Mouse (Mus musculus): ENCODE data around the gene Rcan1. TPM values are rescaled to one million over a fixed set of nuclear protein-coding genes. Genes with fewer than 3 reads are reported as not detected.

Rcan1 gene
- polyA plus RNA-seq, 1 experiment: 11.6 TPM

- Histone ChIP-seq H3K4me3 (ENCODE audit: control insufficient read depth, low read depth, low read length) (no peak overlapping the region), H3K27me3 (ENCODE audit: control insufficient read depth, insufficient read depth, low read length) (no peaks in the 10 kb centered on the region), H3K36me3 (ENCODE audit: control insufficient read depth, insufficient read depth, low read length) (no peaks in the 10 kb centered on the region), H3K27ac (ENCODE audit: control insufficient read depth, insufficient read depth, low read depth, low read length) (no peak overlapping the region), H3K4me1 (ENCODE audit: control insufficient read depth, insufficient read depth, low read length) (peaks cover 2% of the 10 kb centered on the region; the same call in 1 of the 2 replicates)
- no peak for TF ChIP-seq POLR2A (IDR thresholded peaks at IDR 0.05; ENCODE audit: control insufficient read depth, low read depth, low read length)
- TF ChIP-seq CTCF (IDR thresholded peaks at IDR 0.05; ENCODE audit: control insufficient read depth, insufficient read depth, insufficient replicate concordance, low read depth, low read length): no peak
Measured at GRCm38 (mm10) chr16:92401206-92401605, 69.5 kb downstream of the Rcan1 start.

GRCm38 (mm10) chr16:92399490-92400458 lies 70.9 kb downstream of the Rcan1 start:
- H3K36me3 ChIP-seq (ENCODE audit: control insufficient read depth, insufficient read depth, low read length): no peaks in the 10 kb centered on the region
- H3K4me3 ChIP-seq (ENCODE audit: control insufficient read depth, low read depth, low read length): peak overlapping the region; percentile 56
- no peak for TF ChIP-seq CTCF (IDR thresholded peaks at IDR 0.05; ENCODE audit: control insufficient read depth, insufficient read depth, insufficient replicate concordance, low read depth, low read length)
- TF ChIP-seq POLR2A (IDR thresholded peaks at IDR 0.05; ENCODE audit: control insufficient read depth, low read depth, low read length): peak; percentile 57
- H3K27ac ChIP-seq (ENCODE audit: control insufficient read depth, insufficient read depth, low read depth, low read length): peak overlapping the region; percentile 47
- H3K4me1 ChIP-seq (ENCODE audit: control insufficient read depth, insufficient read depth, low read length): peaks cover 2% of the 10 kb centered on the region; the same call in 1 of the 2 replicates
- H3K27me3 ChIP-seq (ENCODE audit: control insufficient read depth, insufficient read depth, low read length): no peaks in the 10 kb centered on the region

- TF ChIP-seq CTCF (IDR thresholded peaks at IDR 0.05; ENCODE audit: control insufficient read depth, insufficient read depth, insufficient replicate concordance, low read depth, low read length): no peak
- TF ChIP-seq POLR2A (IDR thresholded peaks at IDR 0.05; ENCODE audit: control insufficient read depth, low read depth, low read length): no peak
- Histone ChIP-seq H3K27me3 (ENCODE audit: control insufficient read depth, insufficient read depth, low read length) (no peaks in the 10 kb centered on the region), H3K4me1 (ENCODE audit: control insufficient read depth, insufficient read depth, low read length) (peaks cover 2% of the 10 kb centered on the region; the same call in 1 of the 2 replicates), H3K4me3 (ENCODE audit: control insufficient read depth, low read depth, low read length) (no peak overlapping the region; the same call in 1 of the 2 replicates), H3K27ac (ENCODE audit: control insufficient read depth, insufficient read depth, low read depth, low read length) (peak overlapping the region; percentile 64), H3K36me3 (ENCODE audit: control insufficient read depth, insufficient read depth, low read length) (no peaks in the 10 kb centered on the region)
Measured at GRCm38 (mm10) chr16:92398574-92399118, 72.0 kb downstream of the Rcan1 start.

GRCm38 (mm10) chr16:92397745-92398573 lies 72.7 kb downstream of the Rcan1 start:
- peak overlapping the region; percentile 64 for H3K27ac ChIP-seq (ENCODE audit: control insufficient read depth, insufficient read depth, low read depth, low read length)
- H3K4me1 ChIP-seq (ENCODE audit: control insufficient read depth, insufficient read depth, low read length): peaks cover 2% of the 10 kb centered on the region; the same call in 1 of the 2 replicates
- no peaks in the 10 kb centered on the region for H3K27me3 ChIP-seq (ENCODE audit: control insufficient read depth, insufficient read depth, low read length)
- TF ChIP-seq POLR2A (IDR thresholded peaks at IDR 0.05; ENCODE audit: control insufficient read depth, low read depth, low read length) (no peak), CTCF (IDR thresholded peaks at IDR 0.05; ENCODE audit: control insufficient read depth, insufficient read depth, insufficient replicate concordance, low read depth, low read length) (no peak)
- H3K4me3 ChIP-seq (ENCODE audit: control insufficient read depth, low read depth, low read length): no peak overlapping the region
- H3K36me3 ChIP-seq (ENCODE audit: control insufficient read depth, insufficient read depth, low read length): no peaks in the 10 kb centered on the region

- peaks cover 2% of the 10 kb centered on the region; the same call in 1 of the 2 replicates for H3K4me1 ChIP-seq (ENCODE audit: control insufficient read depth, insufficient read depth, low read length)
- TF ChIP-seq CTCF (IDR thresholded peaks at IDR 0.05; ENCODE audit: control insufficient read depth, insufficient read depth, insufficient replicate concordance, low read depth, low read length) (no peak), POLR2A (IDR thresholded peaks at IDR 0.05; ENCODE audit: control insufficient read depth, low read depth, low read length) (no peak)
- H3K27me3 ChIP-seq (ENCODE audit: control insufficient read depth, insufficient read depth, low read length): no peaks in the 10 kb centered on the region
- no peak overlapping the region for H3K4me3 ChIP-seq (ENCODE audit: control insufficient read depth, low read depth, low read length)
- no peak overlapping the region for H3K27ac ChIP-seq (ENCODE audit: control insufficient read depth, insufficient read depth, low read depth, low read length)
- H3K36me3 ChIP-seq (ENCODE audit: control insufficient read depth, insufficient read depth, low read length): no peaks in the 10 kb centered on the region
Measured at GRCm38 (mm10) chr16:92393732-92394131, 76.9 kb downstream of the Rcan1 start.

- H3K27ac ChIP-seq (ENCODE audit: control insufficient read depth, insufficient read depth, low read depth, low read length): no peak overlapping the region
- H3K27me3 ChIP-seq (ENCODE audit: control insufficient read depth, insufficient read depth, low read length): no peaks in the 10 kb centered on the region
- TF ChIP-seq POLR2A (IDR thresholded peaks at IDR 0.05; ENCODE audit: control insufficient read depth, low read depth, low read length) (no peak), CTCF (IDR thresholded peaks at IDR 0.05; ENCODE audit: control insufficient read depth, insufficient read depth, insufficient replicate concordance, low read depth, low read length) (no peak)
- no peaks in the 10 kb centered on the region for H3K4me1 ChIP-seq (ENCODE audit: control insufficient read depth, insufficient read depth, low read length)
- H3K36me3 ChIP-seq (ENCODE audit: control insufficient read depth, insufficient read depth, low read length): no peaks in the 10 kb centered on the region
- H3K4me3 ChIP-seq (ENCODE audit: control insufficient read depth, low read depth, low read length): no peak overlapping the region
Measured at GRCm38 (mm10) chr16:92387692-92388091, 83.0 kb downstream of the Rcan1 start.
